Mouse (Mus musculus): ENCODE measurements around the gene 1600002K03Rik. TPM values are rescaled to one million over a fixed set of nuclear protein-coding genes. Genes with fewer than 3 reads are reported as not detected.
"Not testable (repeated sequence)": the region's sequence is repeated elsewhere in the genome, so short reads cannot be mapped to it uniquely, and the experiment has no call there.

1600002K03Rik gene
- polyA plus RNA-seq, 1 experiment from 2014 or later, result 11.2 TPM

- peaks cover 13% of the 10 kb centered on the region for H3K4me1 ChIP-seq
- H3K36me3 ChIP-seq, result no peaks in the 10 kb centered on the region
- no peak overlapping the region for H3K27ac ChIP-seq
- 71% methylated on average over 10 of the region's 10 CpGs for WGBS
- H3K4me2 ChIP-seq, result no peak overlapping the region
- no peak overlapping the region for H3K4me3 ChIP-seq (replicated peaks)
- H3K27me3 ChIP-seq, result peaks cover 22% of the 10 kb centered on the region
- ATAC-seq (replicated peaks; ENCODE audit: low FRiP score), result no peak
- H3K9me3 ChIP-seq (replicated peaks), result no peaks in the 10 kb centered on the region
- no peak overlapping the region for H3K9ac ChIP-seq
These were observed 34.9 kb downstream of the 1600002K03Rik start for GRCm38 (mm10) chr10:80207676-80208075.

DNA sequence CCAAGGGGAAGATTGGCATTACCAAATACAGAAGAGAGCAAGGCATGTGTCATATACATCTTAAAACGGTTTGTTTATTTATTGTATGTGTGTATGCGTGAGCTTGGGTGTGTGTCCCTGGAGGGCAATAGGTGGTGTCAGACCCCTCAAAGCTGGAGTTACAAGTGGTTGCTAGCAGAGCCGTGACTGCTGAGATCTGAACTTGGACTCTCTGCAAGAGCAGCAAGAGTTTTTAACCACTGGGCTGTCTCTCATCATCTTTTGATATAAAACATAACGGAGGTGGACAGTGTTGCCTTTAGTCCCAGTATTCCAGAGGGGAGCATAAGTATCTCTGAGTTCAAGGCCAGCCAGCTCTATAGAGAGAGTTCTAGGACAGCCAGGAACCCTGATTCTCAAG is 35.5 kb downstream of the 1600002K03Rik start:
- Histone ChIP-seq H3K4me2 (no peak overlapping the region), H3K27ac (no peak overlapping the region), H3K9me3 (replicated peaks) (no peaks in the 10 kb centered on the region), H3K9ac (no peak overlapping the region), H3K4me3 (replicated peaks) (no peak overlapping the region), H3K36me3 (no peaks in the 10 kb centered on the region), H3K27me3 (peaks cover 22% of the 10 kb centered on the region), H3K4me1 (peaks cover 13% of the 10 kb centered on the region)
- 81% methylated on average over 4 of the region's 4 CpGs for WGBS
- ATAC-seq (replicated peaks; ENCODE audit: low FRiP score), result no peak

GRCm38 (mm10) chr10:80208841-80209371 is 36.2 kb downstream of the 1600002K03Rik start:
- peaks cover 11% of the 10 kb centered on the region for H3K4me1 ChIP-seq
- H3K27ac ChIP-seq, result no peak overlapping the region
- ATAC-seq (replicated peaks; ENCODE audit: low FRiP score), result peak; percentile 29; the same call in 1 of the 2 replicates
- H3K4me2 ChIP-seq, result peak overlapping the region; percentile 43
- H3K4me3 ChIP-seq (replicated peaks), result no peak overlapping the region; the same call in 1 of the 2 replicates
- H3K36me3 ChIP-seq, result no peaks in the 10 kb centered on the region
- no peaks in the 10 kb centered on the region for H3K9me3 ChIP-seq (replicated peaks)
- 12% methylated on average over 24 of the region's 24 CpGs for WGBS
- peak overlapping the region; percentile 31; the same call in 1 of the 2 replicates for H3K9ac ChIP-seq
- H3K27me3 ChIP-seq, result peaks cover 22% of the 10 kb centered on the region

- not testable (repeated sequence) for H3K36me3 ChIP-seq; H3K27ac ChIP-seq; ATAC-seq (replicated peaks; ENCODE audit: low FRiP score); H3K9ac ChIP-seq; H3K4me2 ChIP-seq; H3K9me3 ChIP-seq (replicated peaks); H3K4me3 ChIP-seq (replicated peaks)
- 76% methylated on average over 7 of the region's 7 CpGs for WGBS
- Histone ChIP-seq H3K4me1 (peaks cover 12% of the 10 kb centered on the region), H3K27me3 (peaks cover 22% of the 10 kb centered on the region)
These were observed 38.9 kb downstream of the 1600002K03Rik start for GRCm38 (mm10) chr10:80211547-80212103.

DNA sequence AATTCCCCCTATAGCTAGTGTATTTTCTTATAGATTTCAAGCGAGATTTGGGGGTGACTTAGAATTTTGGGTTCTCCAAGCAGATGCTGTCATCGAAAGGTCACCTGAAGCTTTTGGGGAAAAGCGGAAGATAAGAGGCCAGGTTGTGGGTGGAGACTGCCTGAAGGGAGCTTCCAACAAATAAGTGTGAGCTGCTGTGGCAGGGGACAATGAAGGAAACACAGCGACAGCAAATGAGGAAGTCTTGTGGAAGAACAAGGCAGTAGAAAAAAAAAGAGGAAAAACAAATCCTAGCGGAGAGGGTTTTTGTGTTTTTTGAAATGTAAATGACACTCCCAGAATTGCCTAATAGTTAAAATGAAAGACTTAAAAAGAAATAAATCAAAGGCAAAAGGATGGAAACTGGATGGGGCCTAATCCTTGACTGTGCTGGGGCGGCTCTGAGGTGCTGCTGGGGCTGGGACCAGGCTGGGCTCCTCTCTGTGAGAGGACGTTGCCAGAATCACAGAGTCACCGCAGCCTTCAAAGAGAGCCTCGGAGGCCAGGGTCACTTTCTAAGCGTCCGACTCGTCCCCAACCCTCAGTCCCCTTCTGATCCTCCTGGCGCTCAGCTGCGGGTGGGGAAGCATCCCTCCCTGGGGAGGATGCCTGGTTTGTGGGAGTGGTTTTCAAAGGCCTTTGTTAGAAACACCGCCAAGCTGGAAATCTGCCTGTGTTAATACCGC is 42.5 kb downstream of the 1600002K03Rik start:
- H3K4me2 ChIP-seq, result peak overlapping the region; percentile 18; the same call in 1 of the 2 replicates
- H3K4me1 ChIP-seq, result 0 out of 2 replicates have a peak, but pooled peaks cover 4% of the 10 kb centered on the region
- no peak for ATAC-seq (replicated peaks; ENCODE audit: low FRiP score)
- no peak overlapping the region for H3K27ac ChIP-seq
- WGBS, result 29% methylated on average over 16 of the region's 16 CpGs
- H3K4me3 ChIP-seq (replicated peaks), result no peak overlapping the region
- no peaks in the 10 kb centered on the region for H3K36me3 ChIP-seq
- H3K9me3 ChIP-seq (replicated peaks), result no peaks in the 10 kb centered on the region
- H3K9ac ChIP-seq, result no peak overlapping the region
- H3K27me3 ChIP-seq, result no peaks in the 10 kb centered on the region

GRCm38 (mm10) chr10:80220676-80221075 is 47.9 kb downstream of the 1600002K03Rik start:
- H3K4me1 ChIP-seq, result peaks cover 9% of the 10 kb centered on the region
- H3K9ac ChIP-seq, result no peak overlapping the region
- no peak for ATAC-seq (replicated peaks; ENCODE audit: low FRiP score)
- H3K27ac ChIP-seq, result no peak overlapping the region
- WGBS, result 34% methylated on average over 9 of the region's 9 CpGs
- H3K9me3 ChIP-seq (replicated peaks), result no peaks in the 10 kb centered on the region
- H3K27me3 ChIP-seq, result no peaks in the 10 kb centered on the region
- H3K4me3 ChIP-seq (replicated peaks), result no peak overlapping the region
- H3K36me3 ChIP-seq, result no peaks in the 10 kb centered on the region
- H3K4me2 ChIP-seq, result no peak overlapping the region

DNA sequence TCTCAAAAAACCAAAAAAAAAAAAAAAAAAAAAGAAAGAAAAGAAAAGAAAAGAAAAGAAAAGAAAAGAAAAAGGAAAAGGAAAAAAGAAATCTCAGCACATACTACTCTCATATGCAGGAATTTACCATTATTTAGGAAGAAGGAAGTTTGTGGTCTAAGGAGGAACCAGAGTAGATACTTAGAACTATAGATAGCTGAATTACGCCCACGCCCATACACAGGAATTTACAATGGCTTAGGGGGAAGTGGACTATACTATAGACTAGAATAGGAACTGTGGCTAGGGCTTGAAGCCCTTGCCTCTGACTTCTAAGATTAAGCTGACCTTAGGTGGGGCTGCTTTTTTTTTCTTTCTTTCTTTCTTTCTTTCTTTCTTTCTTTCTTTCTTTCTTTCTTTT is 50.4 kb downstream of the 1600002K03Rik start:
- H3K9ac ChIP-seq; H3K27ac ChIP-seq; H3K4me3 ChIP-seq (replicated peaks); ATAC-seq (replicated peaks; ENCODE audit: low FRiP score); H3K9me3 ChIP-seq (replicated peaks); H3K4me2 ChIP-seq; H3K36me3 ChIP-seq; H3K27me3 ChIP-seq: not testable (repeated sequence)
- peaks cover 27% of the 10 kb centered on the region for H3K4me1 ChIP-seq
- 88% methylated on average over 2 of the region's 2 CpGs for WGBS

Other genes with a start within 250 kb of the 1600002K03Rik start
- 7.3 and 7.4 TPM in 2 replicates for gene Arid3a, start 245.9 kb upstream of the 1600002K03Rik start, polyA plus RNA-seq (2015; fragmentation: Nextera tagmentation; extraction: Ambion mirVana)
- gene Wdr18, start 212.8 kb upstream of the 1600002K03Rik start, polyA plus RNA-seq (2015; fragmentation: Nextera tagmentation; extraction: Ambion mirVana), result 115 TPM in 2 replicates
- 0.31 and 0.39 TPM in 2 replicates for gene Grin3b, start 202.2 kb upstream of the 1600002K03Rik start, polyA plus RNA-seq (2015; fragmentation: Nextera tagmentation; extraction: Ambion mirVana)
- gene Tmem259, start 188.6 kb upstream of the 1600002K03Rik start, polyA plus RNA-seq (2015; fragmentation: Nextera tagmentation; extraction: Ambion mirVana), result 15.7 and 17.5 TPM in 2 replicates
- gene Cnn2, start 184.4 kb upstream of the 1600002K03Rik start, polyA plus RNA-seq (2015; fragmentation: Nextera tagmentation; extraction: Ambion mirVana), result 253 and 292 TPM in 2 replicates
- 3.9 and 4.5 TPM in 2 replicates for gene Abca7, start 176.4 kb upstream of the 1600002K03Rik start, polyA plus RNA-seq (2015; fragmentation: Nextera tagmentation; extraction: Ambion mirVana)
- 8.7 and 10.0 TPM in 2 replicates for gene Arhgap45, start 156.3 kb upstream of the 1600002K03Rik start, polyA plus RNA-seq (2015; fragmentation: Nextera tagmentation; extraction: Ambion mirVana)
- 235 and 243 TPM in 2 replicates for gene Polr2e, start 133.1 kb upstream of the 1600002K03Rik start, polyA plus RNA-seq (2015; fragmentation: Nextera tagmentation; extraction: Ambion mirVana)
- 581 and 603 TPM in 2 replicates for gene Gpx4, start 125.8 kb upstream of the 1600002K03Rik start, polyA plus RNA-seq (2015; fragmentation: Nextera tagmentation; extraction: Ambion mirVana)
- gene Sbno2, start 67.4 kb upstream of the 1600002K03Rik start, polyA plus RNA-seq (2015; fragmentation: Nextera tagmentation; extraction: Ambion mirVana), result 14.4 and 16.2 TPM in 2 replicates
- gene Stk11, start 57.1 kb upstream of the 1600002K03Rik start, polyA plus RNA-seq (2015; fragmentation: Nextera tagmentation; extraction: Ambion mirVana), result 15.0 and 22.4 TPM in 2 replicates
- 594 and 612 TPM in 2 replicates for gene Atp5d, start 34.3 kb upstream of the 1600002K03Rik start, polyA plus RNA-seq (2015; fragmentation: Nextera tagmentation; extraction: Ambion mirVana)
- 5.7 and 6.1 TPM in 2 replicates for gene Cbarp, start 32.1 kb upstream of the 1600002K03Rik start, polyA plus RNA-seq (2015; fragmentation: Nextera tagmentation; extraction: Ambion mirVana)
- 18.8 and 19.5 TPM in 2 replicates for gene Midn, start 24.7 kb upstream of the 1600002K03Rik start, polyA plus RNA-seq (2015; fragmentation: Nextera tagmentation; extraction: Ambion mirVana)
- gene Cirbp, start 7.0 kb upstream of the 1600002K03Rik start, polyA plus RNA-seq (2015; fragmentation: Nextera tagmentation; extraction: Ambion mirVana), result 95.1 and 111 TPM in 2 replicates
- 15.4 and 17.0 TPM in 2 replicates for gene Efna2, start 6.5 kb downstream of the 1600002K03Rik start, polyA plus RNA-seq (2015; fragmentation: Nextera tagmentation; extraction: Ambion mirVana)
- 74.8 and 75.5 TPM in 2 replicates for gene Mum1, start 53.5 kb downstream of the 1600002K03Rik start, polyA plus RNA-seq (2015; fragmentation: Nextera tagmentation; extraction: Ambion mirVana)
- 376 and 387 TPM in 2 replicates for gene Ndufs7, start 76.2 kb downstream of the 1600002K03Rik start, polyA plus RNA-seq (2015; fragmentation: Nextera tagmentation; extraction: Ambion mirVana)
- 34.2 and 37.0 TPM in 2 replicates for gene Gamt, start 88.1 kb downstream of the 1600002K03Rik start, polyA plus RNA-seq (2015; fragmentation: Nextera tagmentation; extraction: Ambion mirVana)
- 56.3 and 58.5 TPM in 2 replicates for gene Dazap1, start 88.5 kb downstream of the 1600002K03Rik start, polyA plus RNA-seq (2015; fragmentation: Nextera tagmentation; extraction: Ambion mirVana)
- gene Rps15, start 119.5 kb downstream of the 1600002K03Rik start, polyA plus RNA-seq (2015; fragmentation: Nextera tagmentation; extraction: Ambion mirVana), result 1,002 and 1,019 TPM in 2 replicates
- gene Apc2, start 123.0 kb downstream of the 1600002K03Rik start, polyA plus RNA-seq (2015; fragmentation: Nextera tagmentation; extraction: Ambion mirVana), result 1.6 and 2.4 TPM in 2 replicates
- gene 2310011J03Rik, start 147.6 kb downstream of the 1600002K03Rik start, polyA plus RNA-seq (2015; fragmentation: Nextera tagmentation; extraction: Ambion mirVana), result 49.5 and 52.7 TPM in 2 replicates
- gene Pcsk4, start 156.6 kb downstream of the 1600002K03Rik start, polyA plus RNA-seq (2015; fragmentation: Nextera tagmentation; extraction: Ambion mirVana), result 5.8 and 9.1 TPM in 2 replicates
- gene Reep6, start 157.0 kb downstream of the 1600002K03Rik start, polyA plus RNA-seq (2015; fragmentation: Nextera tagmentation; extraction: Ambion mirVana), result 8.4 and 10.5 TPM in 2 replicates
- 3.6 and 5.2 TPM in 2 replicates for gene Adamtsl5, start 175.5 kb downstream of the 1600002K03Rik start, polyA plus RNA-seq (2015; fragmentation: Nextera tagmentation; extraction: Ambion mirVana)
- 0.67 and 0.70 TPM in 2 replicates for gene Plk5, start 183.5 kb downstream of the 1600002K03Rik start, polyA plus RNA-seq (2015; fragmentation: Nextera tagmentation; extraction: Ambion mirVana)
- gene Mex3d, start 214.7 kb downstream of the 1600002K03Rik start, polyA plus RNA-seq (2015; fragmentation: Nextera tagmentation; extraction: Ambion mirVana), result 7.1 and 8.4 TPM in 2 replicates
- gene Mbd3, start 226.6 kb downstream of the 1600002K03Rik start, polyA plus RNA-seq (2015; fragmentation: Nextera tagmentation; extraction: Ambion mirVana), result 260 and 283 TPM in 2 replicates
- gene Uqcr11, start 233.9 kb downstream of the 1600002K03Rik start, polyA plus RNA-seq (2015; fragmentation: Nextera tagmentation; extraction: Ambion mirVana), result 790 and 798 TPM in 2 replicates